Mouse (Mus musculus) ES-E14 (cell line): ENCODE results near the gene Hcrt.

Experiments used
- CHD2 ChIP-seq: IDR thresholded peaks from 2 replicates; pipeline ENCODE4 v1.6.1; 2014; ENCODE audit warnings: mild to moderate bottlenecking, low read depth, low read length, inconsistent platforms
- HCFC1 ChIP-seq: IDR thresholded peaks from 2 replicates; pipeline ENCODE4 v1.6.1; 2012; ENCODE audit warnings: low read length, inconsistent platforms, borderline replicate concordance; ENCODE audit not compliant: insufficient read depth
- ZC3H11A ChIP-seq: IDR thresholded peaks from 2 replicates; pipeline ENCODE4 v1.6.1; 2012; ENCODE audit warnings: low read depth, mild to moderate bottlenecking, inconsistent platforms, low read length, borderline replicate concordance

- TF ChIP-seq HCFC1: no peak
- no peak for TF ChIP-seq ZC3H11A
- TF ChIP-seq CHD2: no peak
Measured at GRCm38 (mm10) chr11:100729976-100730375, 32.8 kb downstream of the Hcrt start.
